ENCODE assay signal across 9 mouse cellular contexts in the genomic region with DNA sequence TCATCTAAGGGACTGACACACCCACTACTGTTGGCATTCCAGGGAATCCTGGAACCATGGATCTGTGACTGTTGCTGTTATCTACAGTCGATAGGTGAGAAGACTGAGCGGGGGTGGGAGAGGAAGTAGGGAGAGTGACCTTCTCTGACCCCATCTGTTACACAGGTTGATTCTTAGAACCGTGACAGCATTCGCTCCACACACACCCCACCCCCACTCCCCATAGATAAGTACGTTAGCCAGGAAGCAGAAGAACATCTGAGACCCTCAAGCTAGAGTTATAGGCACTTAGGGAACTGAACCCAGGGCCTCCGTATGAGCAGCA. TPM values are rescaled to one million over a fixed set of nuclear protein-coding genes. Genes with fewer than 3 reads are reported as not detected.
DNase-seq lines count a peak whose midpoint lies in the region; TF ChIP-seq lines count a peak whose summit lies in the region.
"Had no signal": no experiment of that assay in that cellular context is flagged by ENCODE, and none has a peak within 500 bp of the region (broad histone marks: within the 10 kb centered on the region; RNA-seq: fewer than 3 reads in every experiment).

No protein-coding gene starts in this region.

- H3K4me3 ChIP-seq in layer of hippocampus, adult 2 months = no peak overlapping the region
- H3K4me3 ChIP-seq: hindbrain, embryonic 13.5 days had no signal

- DNase-seq in layer of hippocampus, adult 2 months (ENCODE audit: low spot score in 2 of 2) = no peak
- no peak for DNase-seq in layer of hippocampus, postnatal 36 days
- peak; percentile 44 for DNase-seq in MEL-GATA-1-ER (ENCODE audit: extremely low read depth, low read depth)
- peak; percentile 25 for DNase-seq in embryo, embryonic 11 days
- DNase-seq in neural tube, embryonic 10.5 days (ENCODE audit: extremely low spot score, low spot score) = peak; percentile 23
- no peak for DNase-seq in adrenal gland, adult 2 months
- no peak for DNase-seq in adrenal gland, postnatal 25 days
- DNase-seq: spleen, adult 18-20 months had no signal

- H3K27ac ChIP-seq in layer of hippocampus, adult 2 months = peak overlapping the region; percentile 68

- no peak for TF ChIP-seq CTCF in layer of hippocampus, adult 2 months (conservative IDR thresholded peaks at IDR 0.05)

RNA-seq across cellular contexts. Expression of gene Ggta1, which starts 46.3 kb away (rescaled TPM):
- 1 to 10 TPM; 1.8 to 2.3 TPM for total RNA-seq in layer of hippocampus, adult 2 months (2021)
- 1 to 10 TPM; 1.7 to 2.6 TPM for total RNA-seq in layer of hippocampus, postnatal 36 days (2021)
- total RNA-seq in adrenal gland, adult 2 months (2021) = 10 to 100 TPM; 11.4 to 12.1 TPM
- polyA plus RNA-seq in adrenal gland, adult 2 months (2012; rRNA removed) = 3.3 and 4.5 TPM in 2 replicates
- total RNA-seq in adrenal gland, postnatal 25 days (2021) = 8.1 and 13.4 TPM in 2 replicates

RNA-seq across cellular contexts. Expression of gene Dab2ip, which starts 48.8 kb away (rescaled TPM):
- total RNA-seq in layer of hippocampus, adult 2 months (2021) = 100 to 1,000 TPM in 1 of 2 experiments, 10 to 100 TPM in 1; 96.3 to 103 TPM
- total RNA-seq in layer of hippocampus, postnatal 36 days (2021) = 100 to 1,000 TPM; 102 to 108 TPM
- 10 to 100 TPM; 69.4 to 82.3 TPM for total RNA-seq in adrenal gland, adult 2 months (2021)
- polyA plus RNA-seq in adrenal gland, adult 2 months (2012; rRNA removed) = 191 and 192 TPM in 2 replicates
- 96.1 and 137 TPM in 2 replicates for total RNA-seq in adrenal gland, postnatal 25 days (2021)

Comparison
In these comparisons a context has a peak if more than half of its experiments do, and no peak if none do; other contexts are left out.
1. DNase-seq: peak in MEL-GATA-1-ER (single experiment), embryo, embryonic 11 days (single experiment) and neural tube, embryonic 10.5 days (single experiment); none in layer of hippocampus, adult 2 months (0 of 2), layer of hippocampus, postnatal 36 days (0 of 2), adrenal gland, adult 2 months (single experiment) and adrenal gland, postnatal 25 days (single experiment).